8 mouse cellular contexts compared by ENCODE assay signal in genomic region chr1:158362292-158363101, GRCm38 (mm10). TPM values are rescaled to one million over a fixed set of nuclear protein-coding genes. Genes with fewer than 3 reads are reported as not detected.
A peak's percentile ranks its signal among the peaks of the same experiment; 100 is the strongest.
DNase-seq lines count a peak whose midpoint lies in the region; ATAC-seq and TF ChIP-seq lines count a peak whose summit lies in the region.

No protein-coding gene starts in this region.

- no peaks in the 10 kb centered on the region for H3K36me3 ChIP-seq in liver, embryonic 12.5 days
- no peaks in the 10 kb centered on the region for H3K36me3 ChIP-seq in small intestine, adult 2 months (ENCODE audit: control insufficient read depth, insufficient read depth, low read length)

- H3K4me2 ChIP-seq in liver, embryonic 12.5 days = peak overlapping the region; percentile 44

- ATAC-seq in liver, embryonic 12.5 days = no peak

- DNase-seq in layer of hippocampus, adult 11-12 months (ENCODE audit: low spot score) = peak; percentile 40
- no peak for DNase-seq in layer of hippocampus, adult 9-11 months
- peak; percentile 59 for DNase-seq in cerebellum, adult 8-10 months
- peak; percentile 21 for DNase-seq in forelimb bud, embryonic 11.5 days (ENCODE audit: low read depth, low spot score)
- DNase-seq in spleen, postnatal 36 days (ENCODE audit: low spot score in 2 of 2) = no peak
- no peak for DNase-seq in thymus, postnatal 0 days (ENCODE audit: low spot score)

- peak overlapping the region; percentile 32 for H3K4me3 ChIP-seq in liver, embryonic 12.5 days
- H3K4me3 ChIP-seq in small intestine, adult 2 months (ENCODE audit: low read depth, low read length) = peak overlapping the region; percentile 16; the same call in 1 of the 2 replicates

- no peak overlapping the region for H3K9ac ChIP-seq in liver, embryonic 12.5 days

- TF ChIP-seq POLR2A in small intestine, adult 2 months (IDR thresholded peaks at IDR 0.05; ENCODE audit: low read depth, low read length) = no peak

- no peaks in the 10 kb centered on the region for H3K4me1 ChIP-seq in liver, embryonic 12.5 days
- no peaks in the 10 kb centered on the region for H3K4me1 ChIP-seq in small intestine, adult 2 months (ENCODE audit: control insufficient read depth, insufficient read depth, insufficient read length, low read length)

- no peak overlapping the region for H3K27ac ChIP-seq in liver, embryonic 12.5 days
- no peak overlapping the region for H3K27ac ChIP-seq in small intestine, adult 2 months (ENCODE audit: insufficient read depth, low read depth, low read length)

- no peaks in the 10 kb centered on the region for H3K9me3 ChIP-seq in liver, embryonic 12.5 days (replicated peaks)

- H3K27me3 ChIP-seq in liver, embryonic 12.5 days (replicated peaks) = peaks cover 19% of the 10 kb centered on the region
- H3K27me3 ChIP-seq in small intestine, adult 2 months (ENCODE audit: control insufficient read depth, insufficient read depth, low read length) = no peaks in the 10 kb centered on the region

- WGBS in liver, embryonic 12.5 days (ENCODE audit: insufficient replicate concordance) = 6% methylated on average over 33 of the region's 37 CpGs
- 6% methylated on average over 36 of the region's 37 CpGs for WGBS in small intestine, adult 2 months

- no peak for TF ChIP-seq CTCF in small intestine, adult 2 months (IDR thresholded peaks at IDR 0.05; ENCODE audit: extremely low read depth, insufficient read length, insufficient replicate concordance, low read depth, low read length)

RNA-seq across cellular contexts. Expression of gene Astn1, which starts 0.4 kb away (rescaled TPM):
- 0.17 and 0.29 TPM in 2 replicates for polyA plus RNA-seq in liver, embryonic 12.5 days (2016; fragmentation: Nextera tagmentation; extraction: Ambion mirVana)
- 0.34 and 0.41 TPM in 2 replicates for polyA plus RNA-seq in small intestine, adult 2 months (2012; rRNA removed)
- 0.06 and 0.07 TPM in 2 replicates for polyA plus RNA-seq in thymus, postnatal 0 days (2015; fragmentation: Nextera tagmentation; extraction: Ambion mirVana)

RNA-seq across cellular contexts. Expression of gene Brinp2, which starts 6.4 kb away (rescaled TPM):
- 0.07 and 0.20 TPM in 2 replicates for polyA plus RNA-seq in liver, embryonic 12.5 days (2016; fragmentation: Nextera tagmentation; extraction: Ambion mirVana)
- polyA plus RNA-seq in small intestine, adult 2 months (2012; rRNA removed) = 0.41 and 0.96 TPM in 2 replicates
- 0.35 and 0.57 TPM in 2 replicates for polyA plus RNA-seq in thymus, postnatal 0 days (2015; fragmentation: Nextera tagmentation; extraction: Ambion mirVana)

Comparison
In these comparisons a context has a peak if more than half of its experiments do, and no peak if none do; other contexts are left out.
1. DNase-seq: peak in layer of hippocampus, adult 11-12 months (single experiment), cerebellum, adult 8-10 months (single experiment) and forelimb bud, embryonic 11.5 days (single experiment); none in layer of hippocampus, adult 9-11 months (single experiment), spleen, postnatal 36 days (0 of 2) and thymus, postnatal 0 days (single experiment).